Mouse (Mus musculus) embryonic facial prominence, embryonic 10.5 days (tissue): Measurements from ENCODE around the gene Nos3. TPM values are rescaled to one million over a fixed set of nuclear protein-coding genes. Genes with fewer than 3 reads are reported as not detected.

Experiments
- DNase-seq: peaks from one replicate; pipeline ENCODE4 v3.0.0-alpha.2; 2017; ENCODE audit warnings: low spot score
- H3K27ac ChIP-seq: fragments of 300-500 bp; sonication (generic); replicated peaks from 2 replicates; pipeline ENCODE4 v1.5.1; 2016; ENCODE audit warnings: mild to moderate bottlenecking
- H3K27me3 ChIP-seq: fragments of 300-500 bp; sonication (generic); replicated peaks from 2 replicates; pipeline ENCODE4 v1.6.1; 2016; ENCODE audit warnings: low read depth, mild to moderate bottlenecking; ENCODE audit not compliant: poor library complexity, severe bottlenecking
- H3K36me3 ChIP-seq: fragments of 300-500 bp; sonication (generic); replicated peaks from 2 replicates; pipeline ENCODE4 v1.6.1; 2016; ENCODE audit warnings: mild to moderate bottlenecking, moderate library complexity
- H3K4me1 ChIP-seq: fragments of 300-500 bp; sonication (generic); 2 replicates; pipeline ENCODE4 v1.6.1; 2016
- H3K4me3 ChIP-seq: fragments of 300-500 bp; sonication (generic); 2 replicates; pipeline ENCODE4 v1.5.1; 2016; ENCODE audit warnings: mild to moderate bottlenecking, moderate library complexity
- H3K9me3 ChIP-seq: fragments of 300-500 bp; sonication (generic); 2 replicates; pipeline ENCODE4 v1.6.1; 2016; ENCODE audit warnings: mild to moderate bottlenecking
- WGBS: fragments of 180-500 bp; shearing (Covaris S2); methylation state at CpG from one replicate; pipeline ENCODE4 v1.1.7; 2016; 5-methylcytosine and 5-hydroxymethylcytosine counted together
- polyA plus RNA-seq: library from polyadenylated mRNA; unstranded; fragments of >200 nt; fragmentation: Nextera tagmentation; extraction: Ambion mirVana; gene quantifications from 2 replicates; pipeline ENCODE4 v1.2.1, GENCODE M21; 2016

Nos3 gene
- polyA plus RNA-seq, 1 experiment from 2014 or later: 7.7 TPM

DNA sequence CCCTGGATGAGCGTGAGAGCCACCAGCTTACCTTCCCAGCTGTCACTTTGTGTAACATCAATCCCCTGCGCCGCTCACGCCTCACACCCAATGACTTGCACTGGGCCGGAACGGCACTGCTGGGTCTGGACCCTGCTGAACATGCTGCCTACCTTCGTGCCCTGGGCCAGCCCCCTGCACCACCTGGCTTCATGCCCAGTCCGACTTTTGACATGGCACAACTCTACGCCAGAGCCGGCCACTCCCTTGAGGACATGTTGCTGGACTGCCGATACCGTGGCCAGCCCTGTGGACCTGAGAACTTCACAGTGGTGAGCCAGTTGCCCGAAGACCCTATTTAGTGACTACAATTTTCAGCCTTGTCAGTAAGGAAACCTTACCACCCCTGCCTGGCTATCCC lies 49.3 kb downstream of the Nos3 start:
- WGBS: 87% methylated on average over 13 of the region's 13 CpGs
- peaks cover 31% of the 10 kb centered on the region for H3K4me1 ChIP-seq

DNA sequence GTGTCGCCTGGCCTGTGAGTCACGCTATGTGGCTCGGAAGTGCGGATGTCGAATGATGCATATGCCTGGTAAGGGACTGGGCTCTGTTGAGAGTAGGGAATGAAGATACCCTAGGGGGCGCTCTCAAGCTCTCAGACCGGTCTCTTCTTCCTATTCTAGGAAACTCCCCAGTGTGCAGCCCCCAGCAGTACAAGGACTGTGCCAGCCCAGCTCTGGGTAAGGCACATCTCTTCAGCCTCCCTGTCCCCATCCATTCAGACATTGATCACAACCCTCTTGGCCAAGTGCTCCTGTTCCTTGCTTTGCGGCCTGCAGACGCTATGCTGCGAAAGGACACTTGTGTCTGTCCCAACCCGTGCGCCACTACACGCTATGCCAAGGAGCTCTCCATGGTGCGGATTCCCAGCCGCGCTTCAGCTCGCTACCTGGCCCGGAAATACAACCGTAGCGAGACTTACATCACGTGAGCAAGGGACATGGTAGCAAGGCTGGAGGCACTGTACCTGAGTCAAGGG lies 51.7 kb downstream of the Nos3 start:
- Histone ChIP-seq H3K4me3 (peak overlapping the region; percentile 27), H3K4me1 (peaks cover 31% of the 10 kb centered on the region), H3K27ac (no peak overlapping the region), H3K9me3 (no peaks in the 10 kb centered on the region), H3K36me3 (peaks cover 35% of the 10 kb centered on the region), H3K27me3 (0 out of 2 replicates have a peak, but pooled peaks cover 9% of the 10 kb centered on the region)
- 4% methylated on average over 21 of the region's 21 CpGs for WGBS
- DNase-seq: peak; percentile 75

More for the DNA sequence above, 49.3 kb downstream of the Nos3 start:
- H3K9me3 ChIP-seq: no peaks in the 10 kb centered on the region
- H3K27ac ChIP-seq: 0 out of 2 replicates have a peak overlapping the region, but pooled peaks have one; percentile 21
- H3K4me3 ChIP-seq: no peak overlapping the region
- 0 out of 2 replicates have a peak, but pooled peaks cover 9% of the 10 kb centered on the region for H3K27me3 ChIP-seq
- DNase-seq: no peak
- H3K36me3 ChIP-seq: peaks cover 15% of the 10 kb centered on the region

DNA sequence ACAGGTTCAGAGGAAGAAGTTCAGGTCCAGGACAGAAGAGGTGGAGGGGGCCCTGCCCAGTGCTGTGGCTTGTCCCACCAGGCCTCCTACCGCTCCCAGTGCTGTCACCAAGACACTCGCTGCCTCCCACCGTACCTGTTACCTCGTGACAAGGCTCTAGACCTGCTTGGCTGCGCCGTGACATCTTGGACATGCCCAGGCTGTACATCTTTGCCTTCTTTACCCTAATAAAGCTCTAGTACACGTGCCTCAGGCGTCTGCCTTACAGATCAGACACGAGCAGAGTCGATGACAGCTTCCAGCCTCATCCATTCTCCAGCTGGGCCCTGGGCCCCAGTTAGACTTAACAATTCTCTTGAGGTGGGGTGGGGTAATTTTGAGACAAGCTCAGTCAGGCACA lies 53.0 kb downstream of the Nos3 start:
- Histone ChIP-seq H3K36me3 (peaks cover 40% of the 10 kb centered on the region), H3K27me3 (0 out of 2 replicates have a peak, but pooled peaks cover 9% of the 10 kb centered on the region), H3K4me1 (peaks cover 38% of the 10 kb centered on the region), H3K27ac (no peak overlapping the region), H3K9me3 (no peaks in the 10 kb centered on the region), H3K4me3 (no peak overlapping the region)
- DNase-seq: no peak
- 90% methylated on average over 10 of the region's 10 CpGs for WGBS

DNA sequence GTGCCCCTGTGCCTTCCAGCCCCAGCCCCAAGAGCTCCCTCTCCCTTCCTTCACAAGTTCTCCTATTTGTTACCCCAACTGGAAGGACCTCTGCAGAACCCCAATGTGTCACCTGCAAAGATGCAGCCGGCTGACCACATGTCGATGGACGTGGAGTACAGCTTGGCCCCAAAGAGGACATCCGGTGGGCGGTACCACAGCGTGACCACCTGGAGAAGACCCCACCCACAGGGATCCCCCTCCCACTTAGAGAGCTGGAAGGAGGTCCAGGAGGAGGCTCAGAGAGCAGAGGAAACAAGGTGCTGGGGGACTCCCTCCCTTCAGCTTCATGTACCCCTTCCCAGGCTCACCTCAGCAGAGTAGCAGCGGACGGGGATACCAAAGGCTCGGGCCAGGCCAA lies 55.8 kb downstream of the Nos3 start:
- Histone ChIP-seq H3K27me3 (0 out of 2 replicates have a peak, but pooled peaks cover 2% of the 10 kb centered on the region), H3K27ac (no peak overlapping the region), H3K36me3 (peaks cover 40% of the 10 kb centered on the region), H3K9me3 (no peaks in the 10 kb centered on the region), H3K4me3 (no peak overlapping the region), H3K4me1 (peaks cover 40% of the 10 kb centered on the region)
- 86% methylated on average over 9 of the region's 9 CpGs for WGBS
- DNase-seq: no peak

DNA sequence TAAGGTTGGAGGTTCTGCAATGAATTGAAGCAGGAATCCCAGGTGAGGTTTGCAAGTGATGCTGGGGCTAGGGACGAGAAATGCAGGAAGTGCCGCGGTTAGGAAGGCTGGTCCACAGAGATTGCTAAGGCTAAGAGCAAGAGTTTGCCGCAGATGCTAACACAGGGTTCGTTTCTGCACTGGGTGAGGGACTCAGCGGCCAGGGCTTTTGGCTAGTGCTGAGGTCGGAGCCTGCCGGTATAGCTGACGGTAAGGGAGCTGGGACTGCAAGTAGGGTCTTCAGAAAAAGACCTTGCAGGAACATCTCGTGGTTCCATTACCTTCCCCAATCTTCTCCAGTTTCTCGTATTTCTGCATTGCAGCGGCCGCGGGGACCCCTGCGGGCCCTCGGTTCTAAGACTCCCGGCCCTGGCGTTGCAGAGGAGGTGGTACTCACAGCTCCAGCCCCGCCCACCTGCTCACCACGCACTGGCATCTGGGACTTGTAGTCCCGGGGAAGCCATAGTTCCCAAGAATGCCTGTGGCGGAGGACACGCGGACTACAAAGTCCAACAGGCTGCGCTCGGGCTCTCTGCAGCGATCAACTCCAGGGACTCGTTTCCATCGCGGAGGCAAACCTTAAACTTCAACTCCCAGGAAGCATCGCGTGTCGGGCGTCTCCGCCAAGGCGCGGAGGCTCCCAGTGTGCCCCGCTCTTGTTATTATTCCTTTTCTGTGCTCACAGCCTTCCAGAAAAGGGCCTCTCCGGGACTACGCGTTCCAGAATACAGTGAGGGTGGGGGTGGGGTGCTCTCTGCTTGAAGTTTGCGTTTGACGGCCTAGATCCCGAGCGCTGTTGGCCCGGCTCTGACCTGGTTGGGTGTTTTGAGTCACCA lies 58.8 kb downstream of the Nos3 start, which contains the start of the genes Cdk5 and Slc4a2:
Cdk5 (minus strand) TSS at position 402 of the 875 bp plus-strand sequence.
Slc4a2 (plus strand) TSS at position 709 of the 875 bp plus-strand sequence.
- Histone ChIP-seq H3K4me3 (peak within 1 kb of the TSS; percentile 80), H3K27me3 (peaks cover 24% of the 10 kb centered on the region), H3K27ac (peak within 1 kb of the TSS; percentile 90), H3K4me1 (peaks cover 55% of the 10 kb centered on the region), H3K36me3 (peaks cover 35% of the 10 kb centered on the region), H3K9me3 (no peaks in the 10 kb centered on the region)
- DNase-seq: peak; percentile 98
- WGBS: under 1% methylated on average over 46 of the region's 46 CpGs

DNA sequence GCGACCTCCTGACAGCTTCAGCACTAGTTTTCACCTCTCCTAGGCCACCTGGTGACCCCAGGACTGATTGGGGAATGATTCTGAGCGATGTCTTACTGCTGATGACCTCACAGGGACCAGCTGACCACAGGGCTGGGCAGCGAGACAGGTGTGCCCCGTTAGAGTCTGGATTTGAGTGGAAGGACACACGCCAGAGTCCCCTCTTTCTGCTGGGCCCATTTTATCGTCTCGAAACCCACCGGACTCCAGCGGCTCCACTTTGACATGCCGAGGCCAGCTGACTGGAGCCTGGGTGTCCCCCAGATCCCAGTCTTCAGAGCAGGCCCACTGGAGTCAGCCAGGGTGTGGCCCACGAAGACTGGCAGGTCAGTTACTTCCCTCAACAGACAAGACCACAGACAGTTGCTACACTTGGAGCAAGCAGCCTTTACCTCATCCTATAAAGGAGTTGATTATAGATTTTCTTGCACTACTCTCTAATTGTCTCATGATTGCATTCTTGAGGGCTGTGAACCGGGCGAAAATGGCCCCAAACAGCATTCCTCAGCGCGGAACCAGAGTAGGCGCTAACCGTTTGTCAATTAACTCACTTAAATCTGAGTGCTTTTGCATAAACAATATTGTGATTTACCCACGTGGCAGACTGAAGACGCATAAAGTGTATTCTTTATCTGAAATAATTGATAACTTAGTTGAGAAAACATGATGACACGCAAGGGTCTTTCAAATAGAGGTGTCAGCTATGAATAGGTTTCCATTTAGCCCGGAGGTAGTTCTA lies 59.6 kb downstream of the Nos3 start:
- H3K27ac ChIP-seq: peak overlapping the region; percentile 90
- peaks cover 24% of the 10 kb centered on the region for H3K27me3 ChIP-seq
- DNase-seq: no peak
- peak overlapping the region; percentile 80 for H3K4me3 ChIP-seq
- H3K36me3 ChIP-seq: peaks cover 27% of the 10 kb centered on the region
- 16% methylated on average over 21 of the region's 21 CpGs for WGBS
- H3K4me1 ChIP-seq: peaks cover 63% of the 10 kb centered on the region
- no peaks in the 10 kb centered on the region for H3K9me3 ChIP-seq

DNA sequence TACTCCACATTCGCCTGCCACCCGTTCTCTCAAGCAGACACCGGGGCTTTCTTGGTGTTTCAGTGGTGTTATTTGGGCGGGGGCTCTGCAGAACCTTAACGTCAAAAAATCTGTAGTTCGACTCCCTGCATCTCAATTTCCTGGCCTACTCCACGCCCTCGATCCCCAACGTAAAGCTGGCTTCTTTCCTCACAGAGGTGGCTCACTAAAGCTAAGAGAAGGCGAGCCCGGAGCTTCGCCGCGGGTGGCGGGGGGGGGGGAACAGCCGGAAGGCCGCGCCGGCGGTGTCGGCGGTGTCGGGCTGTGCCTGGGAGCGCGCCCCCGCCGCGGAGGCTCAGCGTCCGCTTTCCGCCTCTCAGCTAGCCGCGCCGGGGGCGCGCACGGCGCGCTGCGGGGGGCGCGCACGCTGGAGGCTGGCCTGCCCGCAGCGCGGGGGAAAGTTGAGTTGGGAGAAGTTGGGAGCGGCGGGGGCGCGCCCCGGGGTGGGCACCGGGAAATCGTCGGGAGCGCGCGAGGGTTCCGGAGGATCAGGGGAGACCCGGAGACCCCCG lies 60.3 kb downstream of the Nos3 start:
- H3K27me3 ChIP-seq: peaks cover 24% of the 10 kb centered on the region
- peak overlapping the region; percentile 80 for H3K4me3 ChIP-seq
- peaks cover 67% of the 10 kb centered on the region for H3K4me1 ChIP-seq
- H3K36me3 ChIP-seq: peaks cover 27% of the 10 kb centered on the region
- WGBS: 2% methylated on average over 59 of the region's 60 CpGs
- DNase-seq: peak; percentile 92
- H3K9me3 ChIP-seq: no peaks in the 10 kb centered on the region
- H3K27ac ChIP-seq: peak overlapping the region; percentile 90

DNA sequence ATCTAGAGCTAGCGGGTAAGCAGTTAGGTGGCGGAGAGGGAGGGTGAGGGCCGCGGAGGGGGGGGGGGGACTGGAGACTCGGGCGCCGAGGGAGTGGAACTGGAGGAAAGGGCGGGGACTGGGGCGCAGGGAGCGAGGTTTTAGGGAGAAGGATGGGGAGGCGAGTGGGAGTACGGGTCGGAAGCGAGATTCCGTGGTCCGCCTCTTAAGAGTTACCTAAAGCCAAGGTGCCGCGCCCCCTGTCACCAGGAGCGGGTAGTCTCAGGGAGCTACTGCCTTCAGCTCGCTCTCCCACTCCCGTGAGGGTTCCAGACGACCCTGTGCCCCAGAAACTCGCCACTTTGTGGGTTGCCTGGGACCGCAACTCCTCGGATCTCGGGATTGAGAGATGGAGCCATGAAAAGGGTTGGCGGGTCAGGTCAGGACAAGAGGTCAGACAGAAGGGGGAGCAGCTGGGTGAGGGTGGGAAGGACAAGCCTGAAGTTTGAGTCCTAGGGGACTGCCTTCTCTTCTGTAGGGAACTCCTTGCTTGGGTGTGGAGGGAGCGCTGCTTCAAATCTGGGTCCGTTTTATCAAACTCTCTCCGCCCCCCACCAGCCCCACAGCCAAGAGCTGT lies 60.9 kb downstream of the Nos3 start:
- H3K27ac ChIP-seq: peak overlapping the region; percentile 90
- H3K27me3 ChIP-seq: peaks cover 24% of the 10 kb centered on the region
- peaks cover 67% of the 10 kb centered on the region for H3K4me1 ChIP-seq
- no peaks in the 10 kb centered on the region for H3K9me3 ChIP-seq
- under 1% methylated on average over 30 of the region's 30 CpGs for WGBS
- no peak for DNase-seq
- H3K4me3 ChIP-seq: peak overlapping the region; percentile 80
- H3K36me3 ChIP-seq: peaks cover 27% of the 10 kb centered on the region

DNA sequence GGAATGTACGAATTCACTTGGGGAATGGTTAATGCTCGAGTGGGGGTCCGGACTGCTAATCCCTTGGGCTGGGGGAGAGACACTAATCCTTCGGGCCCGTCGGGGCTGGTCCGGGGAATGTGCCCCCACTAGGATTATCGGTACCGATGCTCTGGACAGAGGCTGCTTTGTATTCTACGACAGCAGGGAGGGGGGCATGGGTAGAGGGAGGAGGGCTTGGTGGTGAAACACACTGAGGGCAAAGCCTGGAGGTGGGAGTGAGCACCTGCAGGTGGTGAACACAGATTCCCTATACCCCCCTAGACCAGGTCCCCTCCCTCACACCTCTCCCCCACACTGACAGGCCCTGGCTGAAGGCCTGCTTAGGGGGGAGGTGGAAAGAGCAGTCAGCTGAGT lies 61.4 kb downstream of the Nos3 start:
- peak; percentile 51 for DNase-seq
- H3K4me1 ChIP-seq: peaks cover 67% of the 10 kb centered on the region

DNA sequence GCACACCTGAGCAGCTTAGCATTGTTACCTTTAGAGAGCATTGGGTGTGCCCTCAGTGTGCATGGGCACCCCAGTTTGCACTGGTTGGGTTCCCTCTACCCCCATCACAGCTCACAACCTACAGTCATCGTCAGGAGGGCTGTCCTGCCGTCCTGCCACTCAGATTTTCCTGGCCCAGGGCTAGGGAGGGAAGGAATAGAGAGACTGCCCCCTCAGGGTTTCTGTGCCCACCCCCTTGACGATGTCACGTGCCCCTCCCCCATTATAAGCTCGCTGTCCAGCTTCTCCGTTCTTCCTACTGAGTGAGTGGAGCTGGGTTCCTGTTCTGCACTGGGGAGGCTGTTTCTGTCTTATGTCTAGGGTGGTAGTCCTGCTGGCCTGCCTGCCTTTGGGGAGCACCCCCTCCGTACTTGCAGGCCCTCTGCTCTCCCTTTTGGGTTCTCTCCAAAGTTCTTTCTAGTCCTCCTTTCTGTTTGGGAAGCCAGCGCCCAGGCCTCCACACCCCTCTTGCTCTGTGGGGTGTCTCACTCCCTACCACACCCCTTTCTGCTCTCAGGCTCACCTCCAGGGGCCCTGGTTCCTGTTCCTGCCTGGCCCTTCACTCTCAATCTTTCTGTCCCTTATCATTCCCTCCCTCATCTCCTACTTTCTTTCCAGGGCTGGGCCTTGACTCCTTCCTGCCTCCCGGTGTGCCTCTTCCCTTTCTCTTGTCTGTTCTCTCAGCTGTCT lies 62.1 kb downstream of the Nos3 start:
- H3K36me3 ChIP-seq: peaks cover 29% of the 10 kb centered on the region
- peak overlapping the region; percentile 80 for H3K4me3 ChIP-seq
- peak; percentile 18 for DNase-seq
- H3K4me1 ChIP-seq: peaks cover 67% of the 10 kb centered on the region
- WGBS: 9% methylated on average over 9 of the region's 9 CpGs
- H3K27ac ChIP-seq: peak overlapping the region; percentile 90; the same call in 1 of the 2 replicates
- peaks cover 24% of the 10 kb centered on the region for H3K27me3 ChIP-seq
- no peaks in the 10 kb centered on the region for H3K9me3 ChIP-seq

More for the DNA sequence above, 61.4 kb downstream of the Nos3 start:
- Histone ChIP-seq H3K9me3 (no peaks in the 10 kb centered on the region), H3K27me3 (peaks cover 24% of the 10 kb centered on the region), H3K27ac (peak overlapping the region; percentile 90), H3K36me3 (peaks cover 27% of the 10 kb centered on the region), H3K4me3 (peak overlapping the region; percentile 80)
- under 1% methylated on average over 10 of the region's 10 CpGs for WGBS

DNA sequence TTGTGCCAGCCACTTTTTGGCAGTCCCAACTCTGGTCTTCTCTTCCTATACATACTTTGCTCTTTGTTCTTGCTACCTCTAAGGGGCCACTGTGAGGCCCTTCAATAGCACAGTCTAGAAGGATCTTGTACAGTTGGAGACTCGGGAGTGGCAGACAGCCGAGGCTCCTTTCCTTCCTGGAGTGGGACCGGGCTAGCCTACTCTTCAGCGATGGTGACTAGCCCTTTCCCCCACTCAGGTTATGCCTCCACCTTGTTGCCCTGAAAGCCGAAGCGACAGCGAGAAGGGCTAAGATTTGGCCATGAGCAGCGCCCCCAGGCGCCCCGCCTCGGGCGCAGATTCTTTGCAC lies 62.6 kb downstream of the Nos3 start:
- Histone ChIP-seq H3K27me3 (peaks cover 24% of the 10 kb centered on the region), H3K4me1 (peaks cover 63% of the 10 kb centered on the region), H3K4me3 (peak overlapping the region; percentile 80), H3K27ac (peak overlapping the region; percentile 35; the same call in 1 of the 2 replicates), H3K36me3 (peaks cover 31% of the 10 kb centered on the region), H3K9me3 (no peaks in the 10 kb centered on the region)
- DNase-seq: no peak
- 9% methylated on average over 12 of the region's 12 CpGs for WGBS
